Mouse (Mus musculus) layer of hippocampus, adult 18-20 months (tissue): Measurements from ENCODE around the gene Fam151a. TPM values are rescaled to one million over a fixed set of nuclear protein-coding genes. Genes with fewer than 3 reads are reported as not detected.
"Not testable (repeated sequence)": the region's sequence is repeated elsewhere in the genome, so short reads cannot be mapped to it uniquely, and the experiment has no call there.

Experiments used
- DNase-seq, 2 experiments: peaks; one replicate each; pipeline ENCODE4 v3.0.0; 2022; ENCODE audit warnings: low spot score in 2 of 2
- total RNA-seq, 2 experiments: library from RNA; stranded (reverse); gene quantifications; 2 replicates each; pipeline ENCODE4 v1.2.3; 2021

Fam151a gene
- total RNA-seq, 2 experiments from 2014 or later: not detected

DNA sequence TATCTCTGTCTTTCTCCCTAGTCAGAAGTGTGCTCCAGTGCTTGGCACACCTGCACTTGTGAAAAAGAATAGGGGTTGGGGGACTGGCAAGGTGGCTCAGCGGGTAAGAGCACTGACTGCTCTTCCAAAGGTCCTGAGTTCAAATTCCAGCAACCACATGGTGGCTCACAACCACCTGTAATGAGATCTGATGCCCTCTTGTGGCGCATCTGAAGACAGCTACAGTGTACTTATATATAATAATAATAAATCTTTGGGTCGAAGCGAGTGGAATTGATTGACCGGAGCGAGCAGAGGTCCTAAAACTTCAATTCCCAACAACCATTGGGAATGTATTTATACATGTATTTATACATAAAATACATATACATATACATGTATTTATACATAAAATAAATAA is 42.1 kb downstream of the Fam151a start:
- not testable (repeated sequence) for DNase-seq

DNA sequence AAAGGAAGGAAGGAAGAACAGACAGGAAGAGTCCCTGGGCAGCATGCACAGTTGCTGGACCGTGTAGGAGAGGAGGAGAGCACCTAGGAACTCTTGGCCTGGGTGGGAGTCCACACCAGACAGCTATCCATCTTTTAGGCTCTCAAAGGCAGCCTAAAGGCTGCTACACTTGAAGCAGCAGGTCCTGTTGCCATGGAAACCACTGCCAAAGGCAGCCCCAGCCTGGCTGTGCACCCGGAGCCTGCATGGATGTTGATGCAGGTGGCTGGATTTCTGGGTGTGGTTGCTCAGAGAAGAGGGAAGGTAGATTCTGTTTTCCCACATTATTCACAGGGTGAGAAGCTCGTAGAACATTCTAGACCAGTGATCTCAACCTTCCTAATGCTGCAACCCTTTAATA is 43.3 kb downstream of the Fam151a start:
- DNase-seq: peak; percentile 56 to 79

- peak; percentile 69 to 85 for DNase-seq
These were observed 44.6 kb downstream of the Fam151a start for GRCm38 (mm10) chr4:106778116-106778788.

- DNase-seq: no peak
These were observed 46.4 kb downstream of the Fam151a start for GRCm38 (mm10) chr4:106780045-106780444.

- DNase-seq: no peak
These were observed 49.4 kb downstream of the Fam151a start for GRCm38 (mm10) chr4:106783137-106783536.

- DNase-seq: no peak
These were observed 51.1 kb downstream of the Fam151a start for GRCm38 (mm10) chr4:106784806-106785205.

DNA sequence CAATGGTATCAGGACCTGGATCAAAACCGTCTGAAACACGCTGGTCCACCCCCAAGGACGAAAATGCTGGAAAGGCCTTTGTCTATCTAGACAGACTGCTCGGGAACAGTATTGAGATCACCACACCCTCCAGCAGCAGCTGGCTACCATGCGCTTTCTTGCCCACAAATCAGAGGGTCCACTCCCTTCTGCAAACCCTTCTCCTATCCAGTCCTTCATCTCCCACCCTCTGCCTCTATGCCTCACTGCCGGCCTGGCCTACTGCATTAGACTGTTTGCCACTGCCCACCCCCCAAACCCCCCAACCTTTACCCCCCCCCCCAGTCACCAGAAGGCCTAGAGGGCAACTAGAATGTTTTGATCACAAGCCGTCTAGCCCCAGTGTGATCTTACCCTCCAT is 51.7 kb downstream of the Fam151a start:
- no peak for DNase-seq

DNA sequence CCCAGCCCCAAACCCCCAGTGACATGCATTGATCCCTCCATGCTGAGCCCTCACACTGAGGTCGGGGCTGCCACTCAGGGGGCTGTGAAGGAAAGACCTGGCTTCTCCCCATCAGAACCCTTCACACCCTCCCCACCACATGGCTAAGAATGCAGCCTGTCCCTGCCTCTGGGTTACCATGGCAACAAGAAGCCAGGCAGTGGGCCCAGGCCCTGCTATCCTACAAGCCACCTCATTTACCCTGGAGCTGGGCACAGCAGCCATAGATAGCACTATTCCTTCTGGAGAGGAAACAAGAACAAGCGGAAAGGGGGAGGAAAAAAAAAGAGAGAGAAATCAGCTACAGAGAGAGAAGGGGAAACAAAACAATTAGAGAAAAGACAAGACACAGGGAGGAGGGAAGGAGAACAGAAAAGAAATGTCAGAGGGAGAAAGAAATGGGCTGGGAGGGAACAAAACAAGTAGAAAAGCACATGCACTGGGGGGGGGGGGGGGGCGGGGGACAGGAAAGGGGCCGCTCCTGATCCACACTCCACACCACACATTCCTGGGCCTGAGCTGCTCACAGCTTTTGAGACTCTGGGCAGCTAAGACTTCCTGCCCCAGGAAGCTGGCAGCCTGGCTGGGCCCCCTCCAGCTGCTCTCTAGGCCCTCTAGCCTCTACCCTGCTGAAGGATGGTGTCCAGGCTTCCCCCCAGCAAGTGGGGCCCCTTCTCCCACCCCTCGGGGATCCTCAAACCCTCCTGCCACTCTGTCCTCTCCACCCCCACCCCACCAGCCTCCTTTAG is 52.3 kb downstream of the Fam151a start:
- peak; percentile 73 to 81 for DNase-seq

- peak in 1 of 2 experiments; percentile 42 for DNase-seq
These were observed 54.1 kb downstream of the Fam151a start for GRCm38 (mm10) chr4:106787830-106788229.

- no peak for DNase-seq
These were observed 54.9 kb downstream of the Fam151a start for GRCm38 (mm10) chr4:106788627-106789026.

DNA sequence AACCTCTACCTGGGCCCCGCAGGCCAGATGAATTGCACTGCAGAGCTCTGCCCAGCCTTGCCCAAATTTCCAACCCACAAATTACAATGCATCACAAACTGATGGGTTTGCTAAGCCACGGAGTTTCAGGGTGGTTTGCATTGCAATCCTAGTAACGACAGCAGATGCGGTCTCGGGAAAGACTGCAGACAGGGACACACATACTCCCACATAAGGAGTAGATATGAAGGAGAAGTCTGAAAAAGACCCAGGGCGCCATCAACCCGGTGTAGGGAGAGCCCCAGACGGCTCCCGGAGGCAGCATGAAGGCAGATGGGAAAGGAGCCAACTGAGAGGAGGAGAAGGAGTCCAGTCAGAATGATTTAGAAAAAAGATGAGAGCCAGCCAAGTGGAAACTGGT is 56.0 kb downstream of the Fam151a start:
- DNase-seq: peak; percentile 39 to 64

GRCm38 (mm10) chr4:106790218-106790617 is 56.5 kb downstream of the Fam151a start:
- not testable (repeated sequence) for DNase-seq

GRCm38 (mm10) chr4:106790938-106791337 is 57.2 kb downstream of the Fam151a start:
- no peak for DNase-seq

- no peak for DNase-seq
These were observed 58.6 kb downstream of the Fam151a start for GRCm38 (mm10) chr4:106792276-106792675.

GRCm38 (mm10) chr4:106793826-106794225 is 60.1 kb downstream of the Fam151a start:
- DNase-seq: not testable (repeated sequence)

DNA sequence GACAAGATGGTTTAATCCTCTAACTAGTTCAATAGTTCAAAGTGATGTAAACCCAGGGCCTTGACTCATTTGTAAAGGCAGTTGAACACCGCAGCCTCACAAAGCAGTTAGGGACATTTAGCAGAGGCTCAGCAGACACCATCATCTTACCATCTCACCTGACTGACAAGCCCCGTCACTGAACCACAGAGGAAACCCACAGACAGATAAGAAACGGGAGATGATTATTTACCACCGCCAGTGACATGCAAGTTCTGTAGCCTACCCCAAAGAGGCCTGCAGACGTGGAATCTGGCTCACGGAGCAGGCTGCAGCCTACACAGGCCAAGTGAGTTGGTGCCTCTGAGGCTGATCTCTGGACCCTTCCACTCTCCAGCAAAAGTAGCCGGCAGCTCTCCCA is 60.6 kb downstream of the Fam151a start:
- no peak for DNase-seq

- no peak for DNase-seq
These were observed 61.6 kb downstream of the Fam151a start for GRCm38 (mm10) chr4:106795289-106795688.

Other genes starting within 250 kb of the Fam151a start
- not detected for gene Bsnd, start 241.6 kb upstream of the Fam151a start, total RNA-seq
- gene Dhcr24, start 172.9 kb upstream of the Fam151a start, total RNA-seq: 10 to 100 TPM; 67.7 to 70.5 TPM
- gene Lexm, start 116.6 kb upstream of the Fam151a start, total RNA-seq: not detected
- gene Ttc22, start 111.5 kb upstream of the Fam151a start, total RNA-seq: under 1 TPM; 0.33 to 0.72 TPM
- gene Pars2, start 82.8 kb upstream of the Fam151a start, total RNA-seq: 1 to 10 TPM; 6.9 TPM
- gene Ttc4, start 54.9 kb upstream of the Fam151a start, total RNA-seq: 10 to 100 TPM; 43.1 to 46.4 TPM
- 1 to 10 TPM; 4.1 to 5.0 TPM for gene Mroh7, start 3.0 kb upstream of the Fam151a start, total RNA-seq
- 10 to 100 TPM; 46.7 to 52.6 TPM for gene Acot11, start 71.1 kb downstream of the Fam151a start, total RNA-seq
- gene Ssbp3, start 176.8 kb downstream of the Fam151a start, total RNA-seq: 100 to 1,000 TPM; 158 to 189 TPM